Mouse (Mus musculus) thymus, postnatal 14 days (tissue): ENCODE results near the gene Isg15.
A peak's percentile ranks its signal among the peaks of the same experiment; 100 is the strongest.

Source experiments
- DNase-seq: peaks from one replicate; pipeline ENCODE4 v3.0.0; 2021

Gene Isg15

DNA sequence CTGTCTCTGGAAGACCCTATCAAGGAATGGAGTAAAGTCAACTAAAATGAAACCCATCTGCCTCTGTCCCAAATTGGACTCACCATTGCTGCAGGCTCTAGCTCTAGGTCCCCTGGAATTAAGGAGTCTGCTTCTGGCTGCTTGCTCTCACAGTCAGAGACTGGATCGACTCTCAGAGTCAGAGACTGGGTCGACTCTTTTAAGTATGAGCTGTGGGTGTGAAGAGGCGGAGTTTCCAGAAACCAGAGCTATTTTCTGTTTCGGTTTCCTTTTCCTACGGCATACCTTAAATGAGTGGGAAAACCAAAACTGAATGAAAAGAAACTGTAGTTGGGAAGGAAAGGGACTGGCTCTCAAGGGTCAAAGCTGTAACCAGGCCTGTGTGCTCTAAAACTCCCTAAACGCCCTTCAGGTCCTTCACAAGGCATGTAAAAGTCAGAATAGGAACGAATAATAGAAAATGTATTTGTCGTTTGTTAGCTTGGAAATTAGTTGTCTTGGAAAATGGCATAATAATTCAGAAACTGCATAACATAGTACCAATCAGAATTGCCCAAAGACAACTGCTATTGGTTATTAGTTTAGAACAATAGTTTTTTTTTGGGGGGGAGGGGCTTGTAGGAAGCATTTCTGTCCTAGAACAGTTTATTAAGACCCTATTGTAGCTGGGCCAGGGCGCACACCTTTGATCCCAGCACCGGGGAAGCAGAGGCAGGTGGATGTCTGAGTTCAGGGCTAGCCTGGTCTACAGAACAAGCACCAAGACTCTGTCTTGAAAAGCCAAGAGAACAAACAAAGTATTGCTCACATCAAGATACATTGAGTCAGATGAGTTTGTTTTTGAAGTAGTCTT lies at the start of gene Isg15:
Gene Isg15 (minus strand): TSS at position 196 of the 853 bp plus-strand sequence.
- peak; percentile 36 for DNase-seq

DNA sequence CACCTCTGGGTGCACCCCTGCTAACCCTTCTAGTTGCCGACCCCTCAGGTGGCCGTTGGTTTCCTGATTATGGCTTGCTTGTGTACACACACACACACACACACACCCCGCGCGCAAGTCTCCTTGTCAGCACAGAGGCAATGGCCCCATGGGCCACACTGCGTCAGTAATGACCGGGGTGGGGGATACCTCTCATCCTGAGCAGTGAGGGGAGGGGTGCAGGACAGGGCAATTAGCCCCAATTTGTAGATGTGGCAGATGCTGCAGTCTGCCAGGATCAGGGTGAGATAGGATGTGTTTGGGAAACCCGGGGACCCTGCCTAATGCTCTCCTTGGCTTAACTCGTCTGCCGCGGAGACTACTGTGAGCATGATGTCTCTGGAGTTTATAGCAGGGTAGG lies 48.9 kb upstream of the Isg15 start:
- no peak for DNase-seq

DNA sequence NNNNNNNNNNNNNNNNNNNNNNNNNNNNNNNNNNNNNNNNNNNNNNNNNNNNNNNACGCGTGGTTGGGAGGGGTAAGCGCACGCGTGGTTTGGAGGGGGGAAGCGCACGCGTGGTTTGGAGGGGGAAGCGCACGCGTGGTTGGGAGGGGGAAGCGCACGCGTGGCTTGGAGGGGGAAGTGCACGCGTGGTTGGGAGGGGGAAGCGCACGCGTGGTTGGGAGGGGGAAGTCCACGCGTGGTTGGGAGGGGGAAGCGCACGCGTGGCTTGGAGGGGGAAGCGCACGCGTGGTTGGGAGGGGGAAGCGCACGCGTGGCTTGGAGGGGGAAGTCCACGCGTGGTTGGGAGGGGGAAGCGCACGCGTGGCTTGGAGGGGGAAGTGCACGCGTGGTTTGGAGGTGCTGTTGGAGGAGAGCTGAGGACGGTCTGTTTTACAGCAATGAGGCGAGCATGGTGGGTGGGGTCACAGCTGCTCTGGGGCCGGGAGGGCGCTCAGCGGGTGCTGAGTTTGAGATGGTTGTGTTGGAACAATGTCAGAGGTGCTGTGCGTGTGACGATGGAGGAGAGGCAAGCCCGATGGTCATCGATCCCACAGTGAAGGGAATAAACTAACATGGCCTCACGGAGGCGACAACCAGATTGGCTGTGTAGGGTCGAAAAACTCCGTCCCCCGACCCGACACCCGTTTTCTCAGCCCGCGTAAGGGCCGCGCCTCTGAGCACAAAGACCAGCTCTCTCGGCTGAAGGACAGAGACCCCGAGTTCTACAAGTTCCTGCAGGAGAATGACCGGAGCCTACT lies 36.2 kb upstream of the Isg15 start:
- DNase-seq = peak; percentile 22

DNA sequence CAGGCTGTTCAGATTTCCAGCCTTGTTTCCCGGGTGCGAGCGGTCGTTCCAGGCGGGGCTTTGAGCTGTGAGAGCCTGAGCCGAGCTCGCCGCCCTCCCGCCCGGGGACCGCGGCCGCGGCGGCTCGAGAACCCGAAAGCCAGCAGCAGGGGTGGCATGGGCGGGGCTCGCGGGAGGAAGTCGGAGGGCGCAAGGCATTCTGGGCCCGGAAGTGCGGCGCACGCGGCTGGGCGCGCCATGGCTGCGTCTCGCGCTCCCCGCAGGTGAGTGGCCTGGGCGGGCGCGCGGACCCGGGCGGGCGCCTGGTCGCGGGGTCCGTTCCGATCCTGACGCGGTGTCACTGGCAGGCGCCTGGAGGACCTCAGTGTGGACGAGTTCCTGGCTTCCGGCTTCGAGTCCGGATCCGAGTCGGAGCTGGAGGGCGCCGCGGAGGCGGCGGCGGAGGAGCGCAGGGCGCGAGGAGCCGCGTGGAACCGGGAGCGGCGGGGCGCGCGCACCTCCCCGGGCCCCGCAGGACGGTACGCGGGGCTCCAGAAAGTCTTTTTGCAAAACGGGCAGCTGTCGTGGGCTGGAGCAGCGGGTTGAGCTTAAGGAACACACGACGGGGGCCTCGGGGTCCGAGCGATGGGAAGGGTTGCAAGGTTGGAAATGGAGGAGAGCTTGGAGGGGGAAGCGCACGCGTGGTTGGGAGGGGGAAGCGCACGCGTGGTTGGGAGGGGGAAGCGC lies 35.4 kb upstream of the Isg15 start, which contains the start of gene Noc2l:
Gene Noc2l (plus strand): TSS at position 203 of the 726 bp plus-strand sequence.
- DNase-seq = peak; percentile 93

DNA sequence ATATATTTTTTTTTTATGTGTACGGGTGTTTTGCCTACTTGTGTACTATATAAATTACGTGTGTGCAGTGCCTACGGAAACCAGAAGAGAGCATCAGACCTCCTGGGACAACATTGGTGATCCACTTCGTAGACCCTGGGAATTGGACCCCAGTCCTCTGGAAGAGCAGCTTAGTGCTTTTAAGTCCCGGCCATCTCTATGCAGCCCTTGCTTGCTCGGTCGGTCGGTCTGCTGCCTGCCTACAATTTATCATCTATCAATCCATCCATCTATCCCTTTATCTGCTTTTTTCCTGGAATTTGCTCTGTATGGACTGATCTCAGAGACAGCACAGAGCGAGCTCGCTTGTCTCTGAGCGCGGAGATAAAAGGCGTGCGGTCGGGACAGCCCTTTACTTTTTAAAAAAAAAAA lies 34.7 kb upstream of the Isg15 start:
- DNase-seq = peak; percentile 36

DNA sequence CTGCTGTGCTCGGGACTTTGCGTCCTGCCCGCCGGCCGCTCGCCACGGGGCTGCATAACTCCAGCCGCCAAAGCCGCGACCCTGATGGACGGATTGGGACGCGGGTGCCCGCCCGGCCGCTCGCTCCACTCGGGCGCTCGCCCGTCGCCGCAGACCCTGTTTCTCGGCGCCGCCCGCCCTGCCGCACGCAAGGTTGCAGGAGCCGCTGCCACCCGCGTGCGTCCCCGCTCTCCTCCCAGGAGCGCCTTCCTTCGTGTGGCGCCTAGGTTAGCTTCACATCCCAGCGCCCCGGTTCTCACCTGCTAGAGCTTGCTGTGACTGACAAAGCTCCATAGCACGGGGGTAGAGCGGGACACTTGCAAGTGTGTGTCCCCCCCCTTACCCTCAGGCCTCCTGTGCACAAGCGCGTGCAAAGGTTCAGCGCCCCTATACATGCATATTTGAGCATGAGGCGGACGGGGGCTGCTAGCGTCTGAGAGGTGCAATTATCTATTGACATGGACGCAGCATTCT lies 34.1 kb upstream of the Isg15 start, which contains the start of gene Plekhn1:
Gene Plekhn1 (minus strand): TSS at position 157 of the 513 bp plus-strand sequence.
- peak; percentile 82 for DNase-seq

DNA sequence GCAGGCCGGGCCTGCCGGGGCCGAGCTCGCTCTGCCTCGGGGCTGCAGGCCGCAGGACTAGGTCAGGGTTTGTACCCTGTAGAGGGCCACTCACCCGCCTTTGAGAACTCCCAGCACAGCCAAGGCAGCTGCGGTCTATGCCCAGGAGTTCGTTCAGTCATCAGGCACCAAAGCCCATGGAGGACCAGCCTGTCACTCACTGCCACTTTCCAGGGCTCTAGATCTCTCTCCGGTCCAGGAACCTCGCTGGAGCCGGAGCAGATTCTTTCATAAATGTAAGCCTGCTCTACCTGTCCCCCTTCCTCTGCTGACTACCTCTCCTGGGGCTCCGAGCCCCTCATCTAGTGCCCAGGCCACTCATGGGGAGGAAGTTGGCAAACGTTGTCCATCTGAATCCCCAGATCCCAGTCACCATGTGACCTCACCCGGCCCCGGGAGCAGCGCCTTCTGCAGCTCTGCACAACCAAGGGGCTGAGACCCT lies 33.4 kb upstream of the Isg15 start:
- DNase-seq = peak; percentile 34

DNA sequence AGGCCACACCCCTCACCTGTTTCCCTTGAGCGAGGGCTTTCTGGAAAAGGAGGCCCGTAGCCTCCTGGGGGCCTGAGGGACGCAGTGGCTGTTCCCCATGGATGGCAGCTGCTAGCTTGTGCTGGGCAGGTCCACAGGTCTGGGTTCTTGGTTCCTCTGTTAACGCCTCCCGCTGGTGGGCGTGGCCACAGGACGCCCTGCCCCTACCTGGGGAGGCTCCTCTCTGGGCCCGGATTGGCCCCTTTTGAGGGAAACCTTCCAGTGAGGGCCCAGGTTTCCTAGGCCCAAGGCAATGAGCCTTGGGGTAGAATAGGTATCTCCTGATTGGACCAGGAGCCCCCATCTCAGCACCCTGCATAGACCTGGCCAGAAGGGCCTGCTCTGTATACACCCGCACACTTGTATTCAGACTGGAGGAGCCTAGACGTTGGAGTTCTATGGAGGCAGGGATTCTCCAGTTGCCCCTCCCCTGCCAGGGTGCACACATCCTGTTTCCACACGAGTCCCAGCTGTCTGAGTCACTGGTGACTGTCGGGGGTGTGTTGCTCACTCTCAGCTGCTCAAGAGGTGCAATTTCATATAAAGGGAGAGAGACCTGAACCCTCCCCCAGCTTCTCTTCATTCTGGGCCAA lies 27.9 kb upstream of the Isg15 start:
- DNase-seq = no peak

DNA sequence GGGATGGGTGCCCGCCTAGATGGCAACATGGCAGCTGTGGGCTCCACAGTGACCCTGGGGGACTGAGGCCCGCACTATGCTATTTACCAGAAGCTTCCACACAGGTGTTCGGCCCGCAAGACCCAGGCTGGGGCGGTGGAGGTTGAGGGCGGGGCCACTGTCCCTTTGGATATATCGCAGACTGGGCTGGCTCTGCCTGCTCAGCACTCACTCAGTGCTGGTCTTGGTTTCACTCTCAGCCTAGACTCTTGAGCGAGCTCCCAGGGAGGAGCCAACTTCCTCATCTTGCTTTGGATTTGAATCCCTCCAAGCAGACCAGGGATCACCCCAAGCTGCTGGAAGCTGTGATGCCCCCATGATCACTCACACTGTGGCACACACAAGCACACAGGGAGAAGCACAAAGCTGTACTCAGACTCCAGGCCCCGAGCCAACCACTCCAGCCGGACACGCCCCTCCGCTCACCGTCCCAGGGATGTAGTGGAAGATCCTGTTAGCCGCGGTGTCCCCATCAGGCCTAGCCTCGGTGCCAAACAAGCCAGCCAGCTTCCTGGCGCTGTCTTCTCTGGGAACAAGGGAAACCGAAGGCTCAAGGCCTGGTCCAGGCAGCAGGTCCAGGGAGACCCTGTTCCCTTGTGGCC lies 27.3 kb upstream of the Isg15 start:
- no peak for DNase-seq

DNA sequence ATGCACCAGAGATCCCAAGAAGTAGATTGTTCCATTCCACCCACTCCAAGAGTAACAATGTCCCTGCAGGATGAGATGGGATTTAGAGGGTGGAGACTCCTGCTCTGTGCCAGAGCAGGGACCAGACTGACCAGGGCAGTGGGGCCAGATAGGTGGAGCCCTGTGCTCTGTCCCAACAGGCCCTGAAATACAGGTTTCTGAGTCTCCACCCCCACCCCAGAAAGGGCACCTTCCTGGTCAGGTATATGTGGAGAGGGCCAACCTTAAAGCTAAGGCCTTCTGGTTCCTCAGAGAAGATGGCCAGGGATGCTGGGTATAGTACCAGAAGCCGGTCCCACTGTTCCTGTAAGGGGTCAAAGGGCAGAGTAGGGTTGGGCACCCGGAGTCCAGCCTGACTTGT lies 23.7 kb upstream of the Isg15 start:
- DNase-seq = no peak

DNA sequence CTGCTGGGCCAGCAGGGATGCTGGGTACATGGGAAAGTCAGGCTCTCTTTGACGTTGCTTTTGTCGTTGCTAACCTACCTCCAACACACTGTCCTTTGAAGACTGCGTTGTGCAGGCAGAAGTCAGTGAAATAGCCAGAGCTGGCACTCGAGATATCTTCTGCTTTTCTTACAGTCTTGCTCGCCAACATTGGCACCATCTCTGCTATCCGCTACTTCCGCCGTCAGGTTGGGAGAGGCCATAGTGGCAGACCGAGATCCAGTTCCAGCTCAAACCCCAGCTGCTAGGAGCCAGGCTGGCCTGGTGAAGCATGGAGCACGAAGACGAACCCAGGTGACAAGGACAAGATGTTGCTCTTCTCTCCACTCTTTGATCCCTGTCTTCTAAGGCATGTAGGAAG lies 19.3 kb upstream of the Isg15 start:
- no peak for DNase-seq

DNA sequence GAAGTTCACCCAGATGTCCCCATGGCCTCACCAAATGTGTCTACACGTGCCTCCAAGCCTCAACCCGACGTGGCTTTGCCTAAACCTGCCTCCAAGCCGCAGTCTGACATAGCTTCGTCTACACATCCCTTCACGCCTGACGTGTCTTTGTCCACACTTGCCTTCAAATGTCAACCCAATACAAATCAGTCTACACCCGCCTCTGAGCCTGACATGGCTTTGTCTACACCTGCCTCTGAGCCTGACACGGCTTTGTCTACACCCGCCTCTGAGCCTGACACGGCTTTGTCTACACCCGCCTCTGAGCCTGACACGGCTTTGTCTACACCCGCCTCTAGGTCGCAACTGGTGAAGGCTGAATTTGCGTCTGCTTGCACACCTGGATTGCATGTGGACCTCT lies 17.2 kb upstream of the Isg15 start:
- no peak for DNase-seq

DNA sequence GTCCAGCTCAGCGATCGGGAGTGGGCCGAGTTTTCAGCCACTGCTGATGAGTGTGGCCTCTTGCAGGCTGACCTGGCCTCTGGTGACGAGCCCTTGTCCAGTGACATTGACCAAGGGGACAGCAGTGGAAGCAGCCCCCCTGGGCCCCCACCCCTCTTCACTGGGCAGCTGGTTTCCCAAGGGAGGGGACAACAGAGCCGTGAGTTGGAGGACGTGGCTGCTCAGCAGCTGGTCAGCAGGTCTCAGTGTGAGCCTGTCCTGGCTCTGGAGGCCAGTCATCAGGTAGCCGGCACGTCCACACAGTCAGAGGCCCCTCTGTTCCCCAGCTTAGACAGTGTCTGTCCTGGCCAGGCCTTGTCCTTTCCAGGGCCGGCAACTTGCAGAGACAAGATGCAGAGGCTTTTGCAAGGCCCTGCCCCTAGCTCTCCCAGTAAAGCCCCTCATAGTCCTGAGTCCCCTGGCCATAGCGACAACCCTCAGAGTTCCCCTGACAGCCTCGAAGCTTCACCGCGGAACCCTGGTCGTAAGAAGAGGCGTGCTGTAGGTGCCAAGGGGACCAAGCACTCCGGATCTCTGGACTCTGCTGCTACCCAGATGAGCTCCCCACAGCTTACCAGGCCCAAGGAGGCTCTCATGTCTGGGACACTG lies 16.5 kb upstream of the Isg15 start:
- DNase-seq = no peak

DNA sequence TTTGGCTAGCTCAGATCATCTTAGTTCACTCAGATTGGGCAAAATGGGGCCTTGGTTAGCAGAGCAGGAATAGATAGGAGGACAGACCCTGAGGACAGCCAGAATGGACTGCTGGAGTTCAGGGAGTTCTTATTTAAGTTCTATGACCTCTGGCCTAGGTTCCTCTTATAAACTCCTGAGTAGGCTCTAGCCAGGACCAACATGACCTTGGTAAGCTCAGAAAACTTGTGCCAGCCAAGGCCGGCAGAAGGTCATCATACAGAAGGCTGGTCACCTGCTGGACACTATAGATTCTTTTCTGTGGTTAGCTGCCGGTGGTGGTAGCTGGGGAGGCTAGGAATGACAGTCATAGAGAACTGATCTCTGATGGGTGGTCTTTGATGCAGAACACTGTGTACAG lies 15.6 kb upstream of the Isg15 start:
- DNase-seq = no peak

DNA sequence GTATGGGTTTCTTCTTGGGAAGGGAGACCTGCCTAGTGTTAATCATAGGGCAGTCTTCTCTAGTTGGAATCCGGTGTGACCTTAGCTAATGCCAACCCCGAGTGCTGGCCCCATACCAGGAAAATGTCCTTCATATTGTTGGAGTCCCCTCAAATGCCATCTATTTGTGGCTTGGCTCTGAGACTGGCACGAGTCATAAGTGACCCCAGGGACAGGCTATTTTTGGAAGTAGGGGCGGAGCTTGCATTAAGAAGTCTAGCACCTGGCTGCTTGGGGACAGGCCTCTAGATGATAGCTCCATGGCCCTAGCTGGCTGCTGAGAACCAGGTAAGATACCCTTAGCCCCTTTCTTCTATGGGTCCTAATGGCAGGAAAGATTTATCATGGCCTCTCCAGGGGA lies 15.0 kb upstream of the Isg15 start, which contains the start of gene Perm1:
Gene Perm1 (plus strand): TSS at position 220 of the 400 bp plus-strand sequence.
- no peak for DNase-seq

DNA sequence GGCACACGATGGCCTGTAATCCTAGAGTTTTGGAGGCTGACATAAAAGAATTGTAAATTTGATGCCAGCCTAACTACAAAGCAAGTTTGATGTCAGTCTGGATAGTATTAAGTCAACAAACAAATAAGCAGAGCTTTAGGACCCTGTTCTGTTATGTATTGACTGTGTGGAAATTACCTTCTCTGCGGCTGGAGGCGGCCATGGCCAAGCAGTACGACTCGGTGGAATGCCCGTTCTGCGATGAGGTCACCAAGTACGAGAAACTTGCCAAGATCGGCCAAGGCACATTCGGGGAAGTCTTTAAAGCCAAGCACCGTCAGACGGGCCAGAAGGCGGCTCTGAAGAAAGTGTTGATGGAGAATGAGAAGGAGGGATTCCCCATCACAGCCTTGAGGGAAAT lies 12.5 kb upstream of the Isg15 start:
- DNase-seq = no peak

DNA sequence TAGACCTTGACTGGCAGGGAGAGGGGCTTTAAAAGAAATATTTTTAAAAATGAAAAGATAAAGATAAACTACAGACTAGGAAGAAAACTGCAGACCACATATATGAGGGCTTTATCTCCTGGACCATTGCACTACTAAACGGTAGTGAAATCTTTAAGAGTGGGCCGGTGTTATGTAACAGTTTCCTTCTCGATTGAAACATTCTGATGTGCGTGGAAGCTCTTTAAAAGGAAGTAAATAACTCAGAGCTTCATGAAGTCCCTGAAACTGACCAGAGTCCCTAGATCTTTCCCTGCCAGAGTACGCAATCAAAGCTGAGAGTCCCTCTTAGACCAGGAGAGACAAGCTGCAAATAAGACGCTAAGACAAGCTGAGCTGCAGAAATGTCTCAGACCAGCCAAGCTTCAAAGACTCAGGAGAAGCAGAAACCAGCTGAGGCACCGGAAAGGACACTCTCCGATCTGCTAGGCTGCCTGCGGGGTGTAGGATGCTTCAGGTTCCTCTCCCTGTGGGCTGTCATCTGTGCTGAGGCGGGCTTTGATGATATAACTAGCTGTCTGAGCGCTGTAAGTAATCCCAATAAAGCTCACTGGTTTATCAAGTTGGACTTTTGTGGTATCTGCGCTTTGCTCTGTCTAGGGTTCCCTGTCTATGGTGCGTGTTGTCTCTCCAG lies 9.5 kb upstream of the Isg15 start:
- DNase-seq = no peak

DNA sequence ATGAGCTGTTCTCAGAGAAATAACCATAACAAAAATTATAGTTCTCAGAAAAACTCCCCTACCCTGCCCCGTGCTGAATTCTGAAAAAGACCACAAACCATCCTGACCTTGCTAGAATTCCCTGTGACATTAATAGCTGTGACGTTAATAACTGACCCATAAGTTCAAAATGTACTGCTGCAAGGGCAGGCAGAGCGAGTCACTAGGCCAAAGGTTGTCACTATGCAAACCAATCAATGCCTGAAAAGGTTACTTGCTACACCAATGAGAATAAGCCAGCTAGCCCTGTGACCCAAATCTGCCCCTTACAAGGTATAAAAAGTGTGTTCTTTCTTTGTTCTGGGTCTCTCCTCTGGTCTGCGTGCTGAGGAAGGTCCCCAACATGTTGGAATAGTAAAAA lies 8.3 kb upstream of the Isg15 start:
- no peak for DNase-seq

DNA sequence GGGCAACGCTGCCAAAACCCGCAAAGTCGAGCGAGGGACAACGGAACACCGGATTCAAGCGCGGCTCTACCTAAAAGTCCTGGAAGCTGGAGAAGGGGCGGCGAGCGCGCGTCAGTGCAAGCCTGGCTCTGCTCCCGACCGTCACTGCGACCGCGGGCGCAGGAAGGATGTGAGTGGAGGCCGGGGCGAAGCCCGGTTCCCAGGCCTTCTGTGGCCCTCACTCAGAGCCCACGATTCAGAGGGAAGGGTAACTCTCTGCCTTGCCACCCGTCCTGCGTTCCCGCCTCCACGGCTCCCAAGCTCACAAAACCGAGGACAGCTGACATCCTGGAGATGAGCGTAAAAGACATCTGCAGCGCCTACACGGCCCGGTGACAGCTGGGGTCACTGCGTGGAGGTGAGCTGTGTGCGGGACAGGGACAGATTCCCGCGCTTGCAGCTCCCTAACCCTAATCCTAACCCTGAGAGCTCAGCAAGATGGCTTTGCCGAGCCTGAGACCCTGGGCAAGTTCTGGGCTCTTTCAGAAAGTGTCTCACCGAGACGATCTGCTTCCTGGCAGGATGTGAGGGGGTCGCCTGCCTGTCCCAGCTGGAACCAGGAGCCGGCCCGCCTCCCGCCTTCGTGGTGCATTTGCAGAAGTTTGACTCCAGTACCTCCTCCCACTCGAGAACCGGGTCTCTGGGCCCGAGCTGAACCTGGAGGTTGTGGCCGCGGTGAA lies 3.0 kb upstream of the Isg15 start:
- peak; percentile 50 for DNase-seq

DNA sequence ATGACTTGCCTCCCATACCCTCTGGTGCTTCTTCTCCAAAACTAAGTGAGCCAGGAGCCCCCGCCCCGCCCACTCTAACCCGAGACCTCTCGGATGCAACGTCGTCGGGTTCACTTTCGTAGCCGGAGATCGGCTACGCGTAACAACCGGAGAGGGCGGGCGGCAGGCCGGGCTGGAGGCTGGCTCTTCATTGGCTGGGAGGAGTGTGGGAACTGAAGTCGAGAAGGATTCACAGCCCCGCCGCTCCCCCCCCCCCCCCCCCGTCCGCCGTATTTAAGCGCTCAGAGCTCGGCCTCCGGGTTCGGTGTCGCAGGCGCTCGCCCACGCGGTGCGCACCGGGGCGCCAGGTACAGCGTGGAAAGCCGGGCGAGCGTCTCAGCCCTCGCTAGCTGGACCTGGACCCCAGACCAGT lies 2.4 kb upstream of the Isg15 start, which contains the start of gene AW011738:
Gene AW011738 (plus strand): TSS at position 304 of the 412 bp plus-strand sequence.
- peak; percentile 83 for DNase-seq
